Mouse (Mus musculus) ovary, postnatal 10 days (tissue): ENCODE data around the gene Ppard.

Experiments used
- DNase-seq: peaks from one replicate; pipeline ENCODE4 v3.0.0; 2022; ENCODE audit warnings: low spot score

The Ppard gene

GRCm38 (mm10) chr17:28223561-28224391, 8.7 kb upstream of the Ppard start:
- DNase-seq, result peak; percentile 49

GRCm38 (mm10) chr17:28224615-28225014, 7.9 kb upstream of the Ppard start:
- no peak for DNase-seq

- DNase-seq, result peak; percentile 68
Observed at GRCm38 (mm10) chr17:28226014-28226413, 6.5 kb upstream of the Ppard start.

GRCm38 (mm10) chr17:28230486-28230885, 2.0 kb upstream of the Ppard start:
- DNase-seq, result no peak

- no peak for DNase-seq
Observed at GRCm38 (mm10) chr17:28231026-28231736, 1.3 kb upstream of the Ppard start.

- no peak for DNase-seq
Observed at GRCm38 (mm10) chr17:28233091-28233731, 711 bp downstream of the Ppard start.

- DNase-seq, result no peak
Observed at GRCm38 (mm10) chr17:28234641-28235040, 2.1 kb downstream of the Ppard start.

GRCm38 (mm10) chr17:28235982-28236635, 3.6 kb downstream of the Ppard start:
- DNase-seq, result no peak

- DNase-seq, result no peak
Observed at GRCm38 (mm10) chr17:28236636-28237015, 4.1 kb downstream of the Ppard start.

GRCm38 (mm10) chr17:28237362-28237761, 4.9 kb downstream of the Ppard start:
- no peak for DNase-seq

GRCm38 (mm10) chr17:28237874-28238273, 5.4 kb downstream of the Ppard start:
- no peak for DNase-seq

GRCm38 (mm10) chr17:28240846-28241245, 8.3 kb downstream of the Ppard start:
- no peak for DNase-seq

GRCm38 (mm10) chr17:28242296-28242695, 9.8 kb downstream of the Ppard start:
- no peak for DNase-seq

GRCm38 (mm10) chr17:28244214-28244613, 11.7 kb downstream of the Ppard start:
- no peak for DNase-seq

- no peak for DNase-seq
Observed at GRCm38 (mm10) chr17:28244714-28245113, 12.2 kb downstream of the Ppard start.

GRCm38 (mm10) chr17:28246640-28247039, 14.1 kb downstream of the Ppard start:
- DNase-seq, result no peak

- no peak for DNase-seq
Observed at GRCm38 (mm10) chr17:28247613-28248012, 15.1 kb downstream of the Ppard start.

- DNase-seq, result no peak
Observed at GRCm38 (mm10) chr17:28249062-28249461, 16.6 kb downstream of the Ppard start.

- no peak for DNase-seq
Observed at GRCm38 (mm10) chr17:28251579-28252280, 19.2 kb downstream of the Ppard start.

- DNase-seq, result no peak
Observed at GRCm38 (mm10) chr17:28252281-28252648, 19.8 kb downstream of the Ppard start.

GRCm38 (mm10) chr17:28253216-28253615, 20.7 kb downstream of the Ppard start:
- DNase-seq, result no peak

- DNase-seq, result no peak
Observed at GRCm38 (mm10) chr17:28254804-28255203, 22.3 kb downstream of the Ppard start.
